Mouse (Mus musculus): Measurements from ENCODE around the gene Klc3.

Gene Klc3

GRCm38 (mm10) chr7:19403731-19404296 is at the start of gene Klc3:
Gene Klc3 (minus strand): TSS chr7:19404104.
- peak; percentile 81 to 87 for DNase-seq

GRCm38 (mm10) chr7:19449165-19449564 is 45.3 kb upstream of the Klc3 start:
- DNase-seq: no peak

- DNase-seq: no peak
These were observed 43.8 kb upstream of the Klc3 start for GRCm38 (mm10) chr7:19447689-19448088.

DNA sequence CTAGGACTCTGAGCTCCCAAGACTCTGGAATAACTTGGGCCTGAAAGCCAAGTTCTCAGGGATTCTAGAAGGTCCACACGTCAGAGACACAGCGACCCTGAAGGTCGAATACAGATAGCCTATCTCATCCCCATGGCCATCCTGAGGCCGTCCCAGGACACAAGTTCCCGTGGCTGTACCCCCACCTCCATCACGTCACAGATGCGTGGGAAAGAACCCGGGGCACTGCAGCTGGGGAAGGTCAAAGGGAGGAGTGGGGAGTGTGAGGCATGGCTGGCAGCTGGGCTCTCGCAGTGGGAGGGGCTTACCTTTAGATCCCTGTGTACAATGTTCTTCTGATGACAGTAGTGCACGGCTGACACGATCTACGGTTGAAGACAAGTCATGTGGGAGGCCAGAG is 40.9 kb upstream of the Klc3 start:
- no peak for DNase-seq

DNA sequence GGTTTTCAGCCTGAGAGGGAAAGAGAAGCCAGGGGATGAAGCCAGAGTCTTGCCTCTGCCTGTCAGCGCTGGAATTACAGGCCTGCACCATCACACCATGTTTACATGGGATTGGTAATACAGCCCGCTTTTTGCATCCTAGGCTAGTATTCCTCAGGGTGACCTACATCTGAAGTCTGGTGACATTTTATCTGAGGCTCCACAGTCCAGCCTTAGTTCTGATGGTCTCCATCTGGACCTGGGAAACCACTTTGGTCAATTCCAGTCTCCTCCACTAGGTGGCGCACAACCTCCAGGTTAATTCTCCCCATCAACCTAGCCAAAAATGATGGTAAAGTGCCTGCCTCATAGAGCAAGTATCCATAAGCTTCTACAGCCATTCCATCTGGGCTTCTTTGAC is 39.4 kb upstream of the Klc3 start:
- DNase-seq: no peak

DNA sequence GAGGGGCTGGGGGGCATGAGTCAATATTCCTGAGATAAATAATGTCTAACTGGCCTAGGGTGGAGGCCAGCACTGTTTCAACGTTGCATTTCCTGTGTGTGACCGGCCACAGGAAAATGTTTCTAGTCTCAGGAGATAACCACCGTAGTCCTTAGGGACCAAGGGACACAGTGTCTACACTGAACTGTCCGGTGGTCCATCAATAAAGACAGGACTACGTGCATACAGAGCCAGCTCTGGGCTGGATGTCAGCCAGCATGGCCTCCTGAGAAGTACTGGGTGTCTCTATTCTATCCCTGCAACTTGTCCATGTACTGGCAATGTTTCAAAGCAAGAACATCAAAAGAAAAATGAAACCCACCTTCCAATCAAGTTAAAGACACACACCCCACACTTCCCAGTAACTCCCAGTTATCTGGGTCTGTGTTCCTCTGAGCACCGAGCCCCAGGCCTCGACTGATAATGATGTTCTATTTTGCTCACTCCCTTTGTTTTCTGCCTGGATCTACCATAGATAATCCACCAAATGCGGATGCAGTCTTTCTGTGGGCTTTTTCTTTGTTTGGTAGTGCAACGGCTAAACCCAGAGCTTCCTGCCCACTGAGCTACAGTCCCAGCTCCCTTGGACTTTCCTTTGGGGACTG is 37.7 kb upstream of the Klc3 start:
- no peak for DNase-seq

DNA sequence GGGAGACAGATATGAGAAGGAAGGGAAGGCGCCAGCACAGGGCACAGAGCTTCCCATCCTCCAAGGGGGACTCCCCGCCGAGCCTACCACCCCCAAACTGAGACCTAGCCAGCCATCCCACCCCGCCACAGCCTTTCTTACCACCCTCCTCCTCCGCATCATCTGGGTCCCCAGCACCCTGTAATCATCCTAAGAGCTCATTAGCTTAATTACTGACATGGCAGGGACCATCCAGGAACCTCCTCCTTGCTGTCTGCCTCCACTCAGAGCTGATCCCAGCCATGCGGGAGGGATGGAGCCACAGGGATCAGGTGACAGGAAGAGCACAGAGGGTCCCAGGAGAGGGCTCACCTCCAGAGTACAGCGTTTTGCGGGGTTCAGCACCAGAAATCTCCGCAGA is 33.1 kb upstream of the Klc3 start:
- no peak for DNase-seq

- no peak for DNase-seq
These were observed 32.4 kb upstream of the Klc3 start for GRCm38 (mm10) chr7:19436276-19436675.

DNA sequence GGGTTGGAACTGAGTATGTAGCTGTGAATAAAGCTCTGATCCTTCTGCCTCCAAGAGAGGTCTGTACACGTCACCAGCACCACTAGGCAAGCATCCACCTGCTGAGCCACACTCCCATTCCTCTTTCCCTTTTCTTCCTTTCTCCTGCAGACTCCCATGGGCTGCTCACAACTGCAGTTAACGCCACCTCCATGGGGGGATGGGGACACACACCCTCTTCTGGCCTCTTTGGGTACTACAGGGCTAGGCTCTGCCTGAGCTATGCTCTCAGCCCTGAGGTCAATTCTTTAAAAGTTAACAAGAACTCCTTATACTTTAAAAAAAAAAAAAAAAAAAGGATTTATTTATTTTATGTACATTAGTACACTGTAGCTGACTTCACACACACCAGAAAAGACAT is 28.6 kb upstream of the Klc3 start:
- no peak for DNase-seq

GRCm38 (mm10) chr7:19430402-19430801 is 26.5 kb upstream of the Klc3 start:
- DNase-seq: no peak

- DNase-seq: no peak
These were observed 25.8 kb upstream of the Klc3 start for GRCm38 (mm10) chr7:19429726-19430125.

DNA sequence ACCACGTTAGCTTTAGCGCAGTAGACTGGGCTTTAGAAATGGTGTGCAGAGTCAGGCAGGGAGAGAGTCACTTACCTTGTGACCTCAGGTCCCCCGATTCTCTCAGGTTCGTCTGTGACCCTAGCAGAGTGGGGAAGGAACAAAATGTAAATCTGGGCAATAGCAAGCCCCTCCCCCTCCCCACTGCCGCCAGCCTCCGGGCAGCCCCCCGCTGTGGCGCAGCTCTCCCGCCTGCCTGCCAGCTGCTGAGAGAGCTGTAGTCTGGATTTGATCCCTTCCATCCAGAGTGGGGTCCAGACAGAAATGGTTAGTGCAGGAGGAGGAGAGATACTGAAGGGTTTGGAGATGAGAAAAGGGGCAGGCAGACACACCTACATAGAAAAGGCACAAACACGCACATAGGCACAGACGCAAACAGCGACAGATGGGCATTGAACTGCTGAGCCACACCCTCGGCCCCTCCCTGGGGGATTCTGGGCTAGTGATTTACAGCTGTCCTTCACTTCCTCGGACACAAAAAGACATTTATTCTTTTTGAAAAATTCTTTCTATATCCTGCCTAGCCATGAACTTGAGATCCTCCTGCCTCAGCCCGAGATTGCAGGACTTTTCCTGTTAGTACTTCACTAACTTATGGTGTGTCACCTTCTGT is 24.2 kb upstream of the Klc3 start:
- no peak for DNase-seq

GRCm38 (mm10) chr7:19426888-19427287 is 23.0 kb upstream of the Klc3 start:
- DNase-seq: no peak

DNA sequence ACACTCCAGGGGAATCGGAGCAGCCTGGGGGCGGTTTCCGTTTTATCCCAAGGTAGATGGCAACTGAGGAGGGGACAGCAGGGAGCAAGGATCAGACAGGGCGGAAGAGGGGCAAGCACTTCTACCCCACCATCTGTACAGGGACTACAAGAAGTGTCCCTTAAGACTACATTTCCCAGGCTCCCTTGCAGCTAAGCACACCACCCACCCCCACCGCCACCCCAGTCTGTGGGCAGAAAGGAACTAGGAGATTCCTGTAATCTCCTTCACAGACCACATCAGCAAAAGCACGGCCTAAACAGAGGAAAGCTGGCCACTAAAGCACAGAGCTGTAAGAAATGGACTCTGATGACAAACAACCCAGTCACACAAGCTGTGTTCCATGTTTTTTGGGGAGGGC is 22.4 kb upstream of the Klc3 start:
- DNase-seq: no peak

DNA sequence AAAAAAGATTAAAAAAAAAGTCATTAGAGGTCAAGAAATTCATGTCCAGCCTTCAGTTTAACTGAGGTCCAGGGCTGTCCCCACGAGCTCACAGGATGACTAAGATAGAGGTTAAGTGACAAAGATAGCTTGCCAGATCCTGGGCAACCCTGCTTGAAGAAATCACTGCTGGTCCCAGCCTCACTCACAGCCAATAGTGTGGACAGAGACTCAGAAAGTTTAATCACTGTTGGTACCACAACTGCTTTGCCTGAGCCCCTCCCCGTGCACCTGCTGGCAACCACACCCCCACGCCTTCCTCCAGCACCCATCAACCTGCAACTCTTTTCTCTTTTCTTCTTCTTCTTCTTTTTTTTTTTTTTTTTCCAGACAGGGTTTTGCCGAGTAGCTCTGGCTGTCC is 20.1 kb upstream of the Klc3 start:
- DNase-seq: no peak

DNA sequence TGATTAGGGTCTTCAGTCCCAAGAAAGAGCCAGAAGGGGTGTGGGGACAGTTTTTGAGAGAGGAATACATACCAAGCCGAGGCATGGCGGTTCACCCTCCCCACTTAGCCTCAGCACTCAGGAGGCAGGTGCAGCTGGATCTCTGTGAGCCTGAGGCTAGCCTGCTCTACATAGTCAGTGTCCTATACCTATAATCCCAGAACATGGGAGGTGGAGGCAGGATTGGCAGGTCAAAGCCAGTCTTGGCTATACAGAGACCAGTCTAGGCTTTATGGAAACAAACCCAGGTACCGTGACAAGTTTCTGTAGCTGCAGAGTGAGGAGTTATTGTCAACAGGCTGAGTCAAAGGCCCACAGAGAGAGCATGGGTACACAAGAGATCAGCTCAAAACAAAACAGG is 19.2 kb upstream of the Klc3 start:
- DNase-seq: no peak

- peak; percentile 70 to 78 for DNase-seq
These were observed 17.1 kb upstream of the Klc3 start for GRCm38 (mm10) chr7:19420821-19421636.

- DNase-seq: no peak
These were observed 16.2 kb upstream of the Klc3 start for GRCm38 (mm10) chr7:19420121-19420520.

DNA sequence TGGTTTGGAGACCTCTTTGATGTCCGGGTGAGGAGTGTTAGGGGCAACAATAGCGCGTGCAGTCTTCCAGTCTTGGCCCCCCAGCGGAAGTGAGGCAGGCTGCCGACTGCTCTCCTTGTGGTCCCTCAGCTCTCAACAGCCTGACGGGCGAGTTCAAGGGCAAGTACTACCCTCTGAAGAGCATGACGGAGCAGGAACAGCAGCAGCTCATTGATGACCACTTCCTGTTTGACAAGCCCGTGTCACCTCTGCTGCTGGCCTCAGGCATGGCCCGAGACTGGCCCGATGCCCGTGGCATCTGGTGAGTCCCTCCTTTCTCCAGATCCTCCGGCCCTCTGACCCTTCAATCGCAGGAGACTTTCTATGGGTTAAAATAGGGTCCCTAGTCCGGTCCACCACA is 12.7 kb upstream of the Klc3 start:
- DNase-seq: no peak

DNA sequence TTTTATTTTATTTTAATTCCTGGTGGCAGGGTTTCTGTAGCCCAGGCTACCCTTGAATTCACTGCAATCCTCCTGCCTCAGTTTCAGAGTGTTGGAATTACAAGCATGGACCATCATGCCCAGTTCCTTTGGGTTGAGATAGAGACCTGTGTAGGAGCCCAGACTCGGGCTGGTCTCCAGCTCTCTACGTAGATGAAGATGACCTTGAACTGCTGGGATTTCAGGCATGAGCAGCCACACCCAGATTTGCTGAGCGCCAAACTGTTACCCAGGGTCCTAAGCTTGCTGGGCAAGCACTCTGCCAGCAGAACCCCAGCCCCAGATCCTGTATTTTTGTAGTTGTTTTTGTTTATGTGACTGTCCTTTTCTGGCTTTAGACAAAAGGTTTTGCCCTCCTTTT is 9.6 kb upstream of the Klc3 start:
- no peak for DNase-seq

GRCm38 (mm10) chr7:19411783-19412182 is 7.9 kb upstream of the Klc3 start:
- no peak for DNase-seq

- no peak for DNase-seq
These were observed 7.0 kb upstream of the Klc3 start for GRCm38 (mm10) chr7:19410766-19411344.

- DNase-seq: no peak
These were observed 5.8 kb upstream of the Klc3 start for GRCm38 (mm10) chr7:19409753-19410152.
